Mouse (Mus musculus): ENCODE data around the gene Slc10a7.

DNA sequence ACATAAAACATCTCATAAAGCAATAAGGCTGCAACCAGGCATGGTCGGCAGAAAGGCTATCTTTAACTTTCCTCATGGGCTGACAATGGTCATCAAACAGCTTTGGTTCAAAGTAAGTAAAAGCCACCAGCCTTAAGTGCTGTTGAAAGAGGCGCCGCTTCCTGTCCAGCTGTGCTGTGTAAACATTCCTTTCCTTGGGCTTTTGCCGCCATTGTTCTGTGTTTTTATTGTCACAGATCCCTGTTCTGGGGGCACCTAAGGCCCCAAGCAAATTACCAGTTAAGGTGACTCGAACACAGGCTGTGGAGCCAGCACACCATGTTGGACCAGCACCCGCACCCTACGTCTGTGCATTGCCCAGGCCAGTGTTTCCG lies 210.9 kb downstream of the Slc10a7 start:
- no peak for TF ChIP-seq CTCF (IDR thresholded peaks at IDR 0.05; ENCODE audit: extremely low read depth, insufficient read length, insufficient replicate concordance, low read depth, low read length)
- TF ChIP-seq POLR2A (IDR thresholded peaks at IDR 0.05; ENCODE audit: low read depth, low read length) = no peak
